Mouse (Mus musculus) heart, adult 2 months (tissue): ENCODE measurements at regions not wholly inside any gene's neighbourhood (a gene's known extent, or its start where the extent isn't known, plus 50 kb on each side); places are given as distances from the start of the nearest gene placed in this dataset.

Source experiments
- DNase-seq, 2 experiments: peaks; one replicate each; pipeline ENCODE4 v3.0.0; 2021
- H3K27ac ChIP-seq: fragments of 200-600 bp; 2 replicates; pipeline ENCODE4 v1.8.1; 2022
- H3K27me3 ChIP-seq: fragments of 200-500 bp; 2 replicates; pipeline ENCODE4 v1.6.1; 2012; ENCODE audit warnings: mild to moderate bottlenecking, low read length, inconsistent platforms, mixed read lengths; ENCODE audit not compliant: control insufficient read depth, insufficient read depth
- H3K36me3 ChIP-seq: fragments of 200-500 bp; 2 replicates; pipeline ENCODE4 v1.6.1; 2012; ENCODE audit warnings: low read length, inconsistent platforms; ENCODE audit not compliant: control insufficient read depth, insufficient read depth
- H3K4me1 ChIP-seq: fragments of 200-500 bp; 2 replicates; pipeline ENCODE4 v1.6.1; 2011; ENCODE audit warnings: low read length; ENCODE audit not compliant: control insufficient read depth, insufficient read depth
- H3K4me3 ChIP-seq: fragments of 200-600 bp; 2 replicates; pipeline ENCODE4 v1.8.1; 2022
- H3K79me2 ChIP-seq: fragments of 200-500 bp; replicated peaks from 2 replicates; pipeline ENCODE4 v1.6.1; 2012; ENCODE audit warnings: mild to moderate bottlenecking, inconsistent platforms, low read length, moderate library complexity, mixed read lengths; ENCODE audit not compliant: control insufficient read depth, insufficient read depth
- H3K9ac ChIP-seq: fragments of 200-500 bp; 2 replicates; pipeline ENCODE4 v1.6.1; 2012; ENCODE audit warnings: low read depth, mild to moderate bottlenecking, control low read depth, inconsistent platforms, low read length, mixed read lengths
- CTCF ChIP-seq: fragments of 200-600 bp; IDR thresholded peaks from 2 replicates; pipeline ENCODE4 v1.8.1; 2022; ENCODE audit warnings: antibody characterized with exemption, mild to moderate bottlenecking, moderate library complexity
- EP300 ChIP-seq: fragments of 200-500 bp; IDR thresholded peaks from 2 replicates; pipeline ENCODE4 v1.6.1; 2011; ENCODE audit warnings: low read depth, low read length, control low read depth; ENCODE audit not compliant: insufficient read depth
- POLR2A ChIP-seq: fragments of 200-500 bp; IDR thresholded peaks from 2 replicates; pipeline ENCODE4 v1.6.1; 2011; ENCODE audit warnings: mild to moderate bottlenecking, low read depth, low read length, control low read depth; ENCODE audit not compliant: insufficient read depth
- WGBS: fragments of 180-500 bp; shearing (Covaris S2); methylation state at CpG from one replicate; pipeline ENCODE4 v1.1.7; 2018; 5-methylcytosine and 5-hydroxymethylcytosine counted together
- intact Hi-C: fragments of 180-260 bp; cut with DNase I; formaldehyde crosslinking; loops from one replicate; pipeline ENCODE4 v1.15.1; 2025

DNA sequence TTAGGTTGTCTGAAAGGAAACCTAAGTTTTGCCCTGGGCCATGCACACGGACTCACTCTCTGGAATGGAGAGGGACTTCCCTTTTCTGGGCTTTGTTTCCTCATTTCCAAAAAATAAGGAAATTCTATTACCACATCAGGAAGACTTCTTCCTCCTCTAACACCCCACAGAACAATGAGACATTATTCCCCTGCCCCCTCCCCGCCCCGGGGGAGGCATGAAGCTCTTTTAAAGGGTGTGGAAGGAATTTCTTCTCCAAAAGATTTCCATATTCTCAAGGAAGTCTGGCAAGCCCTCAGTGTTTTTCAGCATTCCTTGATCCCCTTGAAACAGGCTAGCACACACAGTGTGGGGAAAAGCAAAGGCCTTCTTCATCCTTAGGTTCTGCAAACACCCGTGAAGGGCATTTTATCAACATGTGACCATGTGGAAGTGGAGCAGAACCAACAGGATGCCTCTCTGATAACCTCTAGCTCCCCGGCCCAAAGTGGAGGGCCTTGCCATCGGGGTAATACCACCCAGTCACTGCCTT lies 179.5 kb upstream of the Klf7 start:
- H3K4me3 ChIP-seq: no peak overlapping the region
- peak; percentile 68 to 81 for DNase-seq
- peaks cover 18% of the 10 kb centered on the region for H3K36me3 ChIP-seq
- TF ChIP-seq CTCF: no peak
- 0 out of 2 replicates have a peak, but pooled peaks have one; percentile 19 for TF ChIP-seq POLR2A
- peak; percentile 68; the same call in 1 of the 2 replicates for TF ChIP-seq EP300
- intact Hi-C loops: loop anchor here (1.0 to 10.0 kb wide), 6 partner anchors 73 to 349 kb away; partner anchors contain the start of gene Klf7
- H3K27ac ChIP-seq: peak overlapping the region; percentile 64
- 29% methylated on average over 6 of the region's 6 CpGs for WGBS
- peaks cover 20% of the 10 kb centered on the region for H3K4me1 ChIP-seq
- no peaks in the 10 kb centered on the region for H3K27me3 ChIP-seq
- H3K9ac ChIP-seq: 0 out of 2 replicates have a peak overlapping the region, but pooled peaks have one; percentile 11
- H3K79me2 ChIP-seq: no peaks in the 10 kb centered on the region

DNA sequence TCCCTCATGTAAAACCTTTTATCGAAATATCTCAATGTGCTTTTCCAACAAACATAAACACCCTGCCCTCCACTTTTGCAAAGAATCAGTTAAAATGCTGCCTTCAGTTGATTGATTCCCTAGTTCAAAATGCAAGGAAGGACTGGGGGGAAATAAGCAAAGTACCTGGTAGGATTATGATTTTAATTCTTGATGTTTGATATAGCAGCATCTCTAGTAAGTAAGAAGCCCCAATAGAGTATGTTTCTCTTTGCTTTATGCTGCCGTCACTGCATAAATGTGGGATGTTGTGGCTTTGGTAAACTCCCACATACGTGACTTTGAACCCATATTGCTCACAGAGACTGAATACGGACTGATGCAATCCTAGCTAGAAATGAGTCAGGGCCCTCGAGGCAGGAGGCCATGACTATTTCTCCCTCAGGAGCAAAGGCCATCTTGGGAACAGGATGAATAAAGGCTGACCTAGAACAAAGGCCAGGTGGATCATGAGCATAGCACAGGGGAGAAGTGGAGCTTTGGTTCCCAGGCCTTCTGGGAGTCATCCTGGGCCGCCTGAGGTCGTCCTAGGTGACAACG lies 179.0 kb upstream of the Klf7 start:
- Histone ChIP-seq H3K27ac (peak overlapping the region; percentile 64), H3K36me3 (peaks cover 13% of the 10 kb centered on the region), H3K4me3 (no peak overlapping the region), H3K79me2 (no peaks in the 10 kb centered on the region), H3K4me1 (peaks cover 18% of the 10 kb centered on the region), H3K9ac (no peak overlapping the region), H3K27me3 (no peaks in the 10 kb centered on the region)
- TF ChIP-seq POLR2A: no peak
- WGBS: 66% methylated on average over 8 of the region's 8 CpGs
- intact Hi-C loops: loop anchor here (1.0 to 10.0 kb wide), 5 partner anchors 74 to 348 kb away; no protein-coding TSS in a partner anchor
- DNase-seq: no peak

DNA sequence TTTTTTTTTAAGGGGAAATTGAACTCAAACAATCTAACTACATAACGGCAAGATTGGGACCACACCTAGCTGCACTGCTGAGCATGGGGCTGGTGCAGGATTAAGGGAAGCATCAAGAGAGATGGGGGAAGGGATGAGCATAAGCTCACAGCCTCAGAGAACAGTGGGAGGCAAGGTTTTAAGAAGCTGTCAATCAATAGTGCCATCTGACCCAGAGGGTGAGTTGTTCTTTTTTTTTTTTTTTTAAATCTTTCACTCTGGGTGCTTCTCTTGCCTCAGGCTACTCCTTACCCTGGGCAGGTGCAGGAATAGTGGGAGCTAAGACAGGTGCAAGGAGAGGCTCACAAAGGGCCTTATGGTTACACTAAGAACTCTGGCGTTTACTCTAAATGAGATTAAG lies 176.9 kb upstream of the Klf7 start:
- Histone ChIP-seq H3K36me3 (peaks cover 9% of the 10 kb centered on the region), H3K4me1 (peaks cover 17% of the 10 kb centered on the region), H3K4me3 (no peak overlapping the region), H3K27me3 (no peaks in the 10 kb centered on the region), H3K9ac (no peak overlapping the region), H3K79me2 (no peaks in the 10 kb centered on the region), H3K27ac (no peak overlapping the region)
- intact Hi-C loops: no loop called here
- no peak for DNase-seq
- WGBS: 76% methylated on average over 2 of the region's 2 CpGs
- no peak for TF ChIP-seq EP300
- TF ChIP-seq CTCF: no peak

DNA sequence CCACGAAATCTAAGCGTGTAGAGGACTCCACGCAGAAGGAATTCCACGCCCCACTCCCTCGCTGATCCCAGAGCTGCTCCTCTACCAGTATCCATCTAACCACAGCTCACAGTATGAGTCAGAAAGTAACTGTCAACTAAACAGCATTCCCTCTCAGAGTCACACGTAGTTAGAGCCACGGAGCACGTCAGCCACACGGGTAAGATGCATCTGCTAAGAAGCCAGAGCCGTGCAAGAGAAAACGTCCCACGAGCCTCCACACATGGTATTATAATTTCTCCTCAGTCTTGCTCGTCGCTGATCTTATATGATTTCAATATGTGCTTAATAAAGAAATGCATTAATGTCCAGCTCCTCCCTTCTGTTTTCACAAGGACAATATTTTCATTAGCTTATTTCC lies 176.1 kb upstream of the Klf7 start:
- Histone ChIP-seq H3K4me3 (no peak overlapping the region), H3K27me3 (no peaks in the 10 kb centered on the region), H3K79me2 (no peaks in the 10 kb centered on the region), H3K9ac (no peak overlapping the region), H3K27ac (no peak overlapping the region), H3K4me1 (peaks cover 15% of the 10 kb centered on the region), H3K36me3 (peaks cover 8% of the 10 kb centered on the region)
- DNase-seq: no peak
- 85% methylated on average over 14 of the region's 14 CpGs for WGBS
- TF ChIP-seq EP300 (no peak), CTCF (no peak), POLR2A (no peak)
- intact Hi-C loops: no loop called here

DNA sequence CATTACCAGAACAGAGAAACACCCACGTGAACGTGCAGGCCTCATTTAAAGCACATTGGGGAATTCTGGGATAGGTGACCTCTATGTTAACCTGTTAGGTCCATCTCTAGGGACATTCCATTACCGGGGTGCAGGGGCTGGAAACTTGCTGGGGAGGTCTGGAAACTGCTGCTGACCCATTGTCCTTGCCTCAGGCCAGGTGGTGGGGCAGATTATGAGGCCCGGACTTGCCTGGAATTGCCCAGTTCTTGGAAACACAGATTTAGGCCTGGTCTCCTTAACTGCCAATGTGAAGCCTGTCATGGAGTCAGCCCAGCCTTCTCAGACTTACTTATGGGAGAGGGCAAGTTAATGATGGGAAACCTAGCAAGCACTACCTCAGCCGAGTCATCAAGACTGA lies 175.3 kb upstream of the Klf7 start:
- Histone ChIP-seq H3K79me2 (no peaks in the 10 kb centered on the region), H3K27me3 (no peaks in the 10 kb centered on the region), H3K9ac (no peak overlapping the region), H3K4me3 (no peak overlapping the region), H3K27ac (no peak overlapping the region), H3K4me1 (peaks cover 12% of the 10 kb centered on the region), H3K36me3 (peaks cover 3% of the 10 kb centered on the region)
- TF ChIP-seq CTCF (no peak), EP300 (no peak), POLR2A (no peak)
- 85% methylated on average over 5 of the region's 5 CpGs for WGBS
- intact Hi-C loops: no loop called here
- no peak for DNase-seq

DNA sequence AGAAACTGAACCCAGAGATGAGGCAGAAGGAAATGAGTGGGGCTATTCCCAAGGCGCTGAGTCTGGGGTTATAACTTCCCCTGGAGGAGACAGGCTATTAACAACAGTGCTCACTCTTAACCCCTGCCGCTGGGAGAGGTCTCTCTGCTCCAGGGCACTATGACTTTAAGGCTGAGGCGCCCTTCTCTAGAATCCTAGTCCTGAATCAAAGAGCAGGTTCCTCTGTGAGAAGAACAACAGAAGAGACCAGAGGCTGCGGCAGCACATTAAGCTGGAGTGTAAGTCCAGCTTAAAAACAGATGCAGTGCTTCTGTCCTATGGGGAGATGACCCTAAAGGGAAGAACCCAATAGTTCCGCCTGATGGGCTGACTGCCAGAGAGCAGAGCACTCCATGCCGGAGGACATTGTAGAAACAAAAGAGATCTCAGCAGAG lies 173.4 kb upstream of the Klf7 start:
- Histone ChIP-seq H3K4me1 (peaks cover 5% of the 10 kb centered on the region), H3K27me3 (no peaks in the 10 kb centered on the region), H3K36me3 (no peaks in the 10 kb centered on the region), H3K79me2 (no peaks in the 10 kb centered on the region), H3K4me3 (no peak overlapping the region), H3K27ac (peak overlapping the region; percentile 52), H3K9ac (no peak overlapping the region)
- peak; percentile 55 to 66 for DNase-seq
- WGBS: 30% methylated on average over 6 of the region's 6 CpGs
- intact Hi-C loops: no loop called here
- TF ChIP-seq EP300 (no peak), CTCF (no peak), POLR2A (no peak)
